Mouse (Mus musculus): ENCODE measurements around the gene 6330409D20Rik.

The 6330409D20Rik gene

DNA sequence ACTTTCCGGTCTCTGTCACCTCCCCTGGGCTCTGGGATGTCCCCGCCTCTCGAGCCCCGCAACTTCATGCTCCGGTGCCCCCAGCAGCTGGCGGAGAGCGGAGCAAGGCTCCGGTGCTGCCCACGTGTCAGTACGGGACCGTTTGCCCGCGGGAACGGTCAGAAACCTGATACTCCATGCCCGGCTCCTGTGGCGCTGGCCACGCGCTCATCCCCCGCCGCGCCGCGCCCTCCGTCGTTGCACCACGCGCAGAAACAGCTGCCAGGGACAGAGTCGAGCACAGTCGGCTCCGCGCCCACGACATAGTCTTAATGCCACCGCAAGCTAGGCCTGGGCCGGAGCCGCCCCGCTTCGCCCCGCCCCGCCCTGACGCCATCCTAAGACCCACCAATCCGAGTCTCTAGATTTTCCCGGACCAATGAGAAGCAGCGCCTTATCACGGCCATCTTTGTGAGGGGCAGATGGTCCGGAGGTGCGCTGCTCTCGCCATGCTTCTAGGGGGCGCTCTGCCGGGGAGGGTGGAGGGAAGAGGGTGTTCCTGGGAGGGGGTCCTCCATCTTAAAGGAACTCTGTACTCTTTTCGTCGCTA, 46.9 kb downstream of the 6330409D20Rik start:
- peak; percentile 95 for DNase-seq

DNA sequence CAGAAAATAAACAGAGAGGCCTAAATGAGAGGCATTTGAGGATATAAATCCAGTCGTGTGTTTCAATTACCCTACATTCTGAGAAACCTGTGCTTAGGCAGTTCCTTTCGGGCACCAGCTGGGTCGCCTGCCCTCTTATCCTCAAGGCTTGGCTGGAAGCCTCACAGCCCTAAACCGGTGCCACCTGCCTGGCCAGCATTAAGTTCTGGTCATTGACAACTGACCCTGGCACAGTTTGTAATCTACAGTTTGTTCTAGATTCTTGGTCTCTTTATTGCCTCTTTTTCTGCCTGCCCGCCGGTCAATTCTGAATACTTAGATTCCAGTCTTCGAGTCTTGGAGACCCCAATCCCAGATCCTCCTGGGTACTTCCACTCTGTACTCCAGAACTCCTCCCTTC, 47.5 kb downstream of the 6330409D20Rik start:
- no peak for DNase-seq

DNA sequence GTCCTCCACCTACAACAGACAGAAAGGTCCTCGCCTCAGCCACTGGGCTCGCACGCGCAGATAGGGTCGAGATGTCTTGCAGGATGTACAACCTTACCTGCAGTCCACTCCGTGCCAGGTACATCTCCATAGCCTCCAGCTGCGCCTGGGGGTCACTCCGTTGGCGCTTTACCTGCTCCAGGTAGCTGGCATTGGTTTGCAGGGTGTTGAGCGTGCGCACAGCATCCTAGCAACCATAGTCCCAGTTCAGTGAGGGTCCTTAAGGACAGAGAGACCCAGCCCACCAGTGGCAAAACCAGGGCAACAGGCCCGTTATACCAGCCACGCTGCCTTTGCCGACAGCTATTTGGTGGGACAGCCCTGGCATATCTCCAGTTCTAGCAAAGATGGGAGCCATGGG, 48.3 kb downstream of the 6330409D20Rik start:
- no peak for DNase-seq

GRCm38 (mm10) chr2:32691041-32691440, 49.8 kb downstream of the 6330409D20Rik start:
- DNase-seq = no peak

GRCm38 (mm10) chr2:32689420-32689819, 51.4 kb downstream of the 6330409D20Rik start:
- peak; percentile 95 to 96 for DNase-seq

GRCm38 (mm10) chr2:32687562-32687961, 53.3 kb downstream of the 6330409D20Rik start:
- no peak for DNase-seq

- no peak for DNase-seq
Measured at GRCm38 (mm10) chr2:32686640-32687039, 54.2 kb downstream of the 6330409D20Rik start.

- no peak for DNase-seq
Measured at GRCm38 (mm10) chr2:32685807-32686206, 55.0 kb downstream of the 6330409D20Rik start.

DNA sequence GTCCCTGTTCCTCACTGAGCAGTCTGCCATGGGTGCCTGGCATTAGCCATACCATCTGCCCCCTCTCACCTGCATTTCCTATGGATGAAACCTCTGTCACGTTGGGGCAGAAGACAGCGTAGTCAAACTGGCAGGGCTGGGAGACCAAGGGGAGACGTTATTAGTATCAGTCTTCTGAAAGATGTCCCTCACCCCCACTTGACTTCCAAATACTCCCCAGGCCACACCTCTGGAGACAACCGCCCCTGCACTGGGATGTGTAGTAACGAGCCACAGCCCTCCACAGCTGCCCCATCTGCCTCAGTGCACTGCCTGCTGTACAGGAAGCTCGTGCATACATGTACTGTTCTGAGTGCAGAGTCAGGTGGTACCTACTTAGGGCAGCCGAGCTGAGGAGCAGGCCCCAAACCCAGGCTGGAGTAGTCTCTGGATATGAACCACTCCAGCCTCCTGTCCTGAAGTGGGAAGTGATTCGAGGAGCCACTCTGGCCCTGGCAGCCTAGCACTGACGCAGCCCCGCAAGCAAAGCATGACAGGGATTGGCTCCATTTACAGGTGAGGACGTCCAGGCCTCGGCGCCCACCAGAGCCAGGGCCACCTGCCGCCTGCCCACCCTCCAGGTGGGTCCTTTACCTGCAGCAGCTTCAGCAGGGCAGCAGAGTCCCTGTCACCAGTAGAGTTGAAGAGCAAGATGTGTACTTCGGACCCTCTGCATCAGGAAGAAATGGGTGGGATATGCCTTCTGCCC, 56.0 kb downstream of the 6330409D20Rik start:
- DNase-seq = no peak

GRCm38 (mm10) chr2:32683701-32684100, 57.1 kb downstream of the 6330409D20Rik start:
- no peak for DNase-seq

DNA sequence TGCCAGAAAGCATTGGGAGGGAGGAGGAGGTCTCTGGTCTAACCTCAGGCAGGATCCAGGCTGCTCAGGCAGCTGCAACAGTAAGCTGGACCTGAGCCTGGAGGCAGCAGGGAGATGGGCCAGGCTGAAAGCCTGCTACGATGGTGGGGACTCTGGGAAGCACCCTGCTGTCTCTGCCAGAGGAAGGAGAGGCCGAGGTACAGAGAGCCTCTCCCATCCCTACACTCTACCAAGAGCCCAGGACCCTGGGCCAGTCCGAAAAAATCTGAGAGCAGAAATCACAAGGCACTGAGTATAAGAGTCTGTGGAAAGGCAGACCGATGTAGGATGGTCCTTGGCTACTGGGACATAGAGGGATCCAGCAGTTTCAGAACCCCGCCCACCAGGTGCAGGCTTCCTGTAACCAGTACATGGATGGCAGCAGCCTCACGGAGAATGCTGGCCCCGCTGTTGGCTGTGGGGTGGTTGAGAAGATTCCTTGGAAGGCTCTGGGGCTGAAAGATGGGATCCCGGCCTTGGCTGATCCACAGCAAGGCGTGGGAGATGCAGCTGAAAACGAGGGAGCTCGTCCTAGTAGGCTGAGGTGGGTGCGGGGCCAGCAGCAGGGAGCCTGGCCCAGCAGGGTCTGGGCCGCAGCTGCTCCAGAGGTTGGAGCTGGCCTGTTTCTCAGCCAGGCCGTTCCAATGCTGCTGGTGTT, 57.9 kb downstream of the 6330409D20Rik start:
- DNase-seq = no peak

Data from B cell, adult 2 months (primary cell).